ENCODE assay signal across 19 mouse cellular contexts in the genomic region with DNA sequence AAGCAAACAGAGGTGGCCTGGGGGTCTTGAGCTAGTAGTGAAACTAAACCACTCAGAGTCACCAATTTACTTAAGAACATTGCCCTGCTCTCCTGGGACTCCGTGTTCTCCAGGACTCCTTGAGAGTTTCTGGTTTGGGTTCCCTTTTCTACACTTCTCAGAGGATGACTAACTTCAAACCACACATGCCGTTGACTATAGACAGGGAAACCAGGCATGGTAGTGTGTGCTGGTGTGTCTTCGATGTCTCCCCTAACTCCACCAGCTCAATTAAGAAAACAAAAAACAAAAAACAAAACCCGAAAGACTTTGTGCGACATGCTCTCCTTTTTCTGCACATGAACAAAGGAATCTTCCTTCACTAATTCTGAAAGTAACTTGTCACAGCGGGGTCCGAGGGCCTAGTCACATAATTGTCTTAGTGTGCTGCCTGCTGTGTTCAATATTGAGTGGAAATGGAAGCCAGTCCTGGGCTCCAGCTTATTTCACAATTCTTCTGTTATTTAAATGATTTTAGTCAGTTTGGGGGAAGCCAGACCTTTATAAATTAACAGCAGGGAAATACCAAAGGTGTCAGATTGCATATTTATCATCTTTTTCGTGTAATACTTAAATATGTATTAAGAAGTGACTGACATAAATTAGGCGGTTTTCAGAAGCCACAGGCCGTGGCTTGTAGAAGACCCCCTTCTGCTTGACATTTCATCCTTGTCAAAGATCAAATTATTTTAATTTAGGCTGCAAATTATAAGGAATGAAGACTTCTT.
A peak's percentile ranks its signal among the peaks of the same experiment; 100 is the strongest.
DNase-seq lines count a peak whose midpoint lies in the region; ATAC-seq and TF ChIP-seq lines count a peak whose summit lies in the region.
"Had no signal": no experiment of that assay in that cellular context is flagged by ENCODE, and none has a peak within 500 bp of the region (broad histone marks: within the 10 kb centered on the region; RNA-seq: fewer than 3 reads in every experiment).

No protein-coding gene starts in this region.

- no peaks in the 10 kb centered on the region for H3K9me3 ChIP-seq in midbrain, embryonic 12.5 days
- H3K9me3 ChIP-seq in midbrain, postnatal 0 days (ENCODE audit: low read length), result no peaks in the 10 kb centered on the region
- H3K9me3 ChIP-seq in forebrain, embryonic 13.5 days (replicated peaks), result no peaks in the 10 kb centered on the region
- H3K9me3 ChIP-seq in hindbrain, embryonic 16.5 days (ENCODE audit: control insufficient read depth, low read length), result no peaks in the 10 kb centered on the region
- H3K9me3 ChIP-seq: neural tube, embryonic 12.5 days had no signal

- H3K36me3 ChIP-seq in midbrain, embryonic 12.5 days, result no peaks in the 10 kb centered on the region
- no peaks in the 10 kb centered on the region for H3K36me3 ChIP-seq in midbrain, postnatal 0 days (ENCODE audit: insufficient read depth, low read length)
- H3K36me3 ChIP-seq in forebrain, embryonic 13.5 days (ENCODE audit: poor library complexity, severe bottlenecking), result no peaks in the 10 kb centered on the region
- no peaks in the 10 kb centered on the region for H3K36me3 ChIP-seq in hindbrain, embryonic 16.5 days (ENCODE audit: control insufficient read depth, insufficient read depth, low read length)
- H3K36me3 ChIP-seq: neural tube, embryonic 12.5 days had no signal

- peaks cover 5% of the 10 kb centered on the region; the same call in 1 of the 2 replicates for H3K4me1 ChIP-seq in midbrain, embryonic 12.5 days
- H3K4me1 ChIP-seq in midbrain, postnatal 0 days (ENCODE audit: insufficient read depth, low read length), result no peaks in the 10 kb centered on the region
- H3K4me1 ChIP-seq in forebrain, embryonic 13.5 days, result peaks cover 10% of the 10 kb centered on the region; the same call in 1 of the 2 replicates
- H3K4me1 ChIP-seq in hindbrain, embryonic 16.5 days (ENCODE audit: control insufficient read depth, insufficient read depth, low read depth, low read length), result no peaks in the 10 kb centered on the region
- H3K4me1 ChIP-seq: neural tube, embryonic 12.5 days had no signal

- no peak for TF ChIP-seq CTCF in midbrain, postnatal 0 days (IDR thresholded peaks at IDR 0.05)

- no peaks in the 10 kb centered on the region for H3K27me3 ChIP-seq in midbrain, embryonic 12.5 days
- no peaks in the 10 kb centered on the region for H3K27me3 ChIP-seq in midbrain, postnatal 0 days (ENCODE audit: insufficient read depth, low read length)
- H3K27me3 ChIP-seq in forebrain, embryonic 13.5 days, result no peaks in the 10 kb centered on the region
- H3K27me3 ChIP-seq in hindbrain, embryonic 16.5 days (replicated peaks; ENCODE audit: control insufficient read depth, insufficient read depth, low read length), result no peaks in the 10 kb centered on the region; the same call in 1 of the 2 replicates
- H3K27me3 ChIP-seq: neural tube, embryonic 12.5 days had no signal

- WGBS in midbrain, embryonic 12.5 days, result 21% methylated on average over 10 of the region's 10 CpGs
- WGBS in midbrain, postnatal 0 days, result 17% methylated on average over 10 of the region's 10 CpGs
- WGBS in forebrain, embryonic 13.5 days, result 8% methylated on average over 10 of the region's 10 CpGs
- 20% methylated on average over 10 of the region's 10 CpGs for WGBS in hindbrain, embryonic 16.5 days

- no peak overlapping the region for H3K4me3 ChIP-seq in midbrain, embryonic 12.5 days
- H3K4me3 ChIP-seq in midbrain, postnatal 0 days (ENCODE audit: low read depth, low read length), result no peak overlapping the region
- no peak overlapping the region for H3K4me3 ChIP-seq in forebrain, embryonic 13.5 days
- no peak overlapping the region for H3K4me3 ChIP-seq in hindbrain, embryonic 16.5 days (ENCODE audit: low read length)
- H3K4me3 ChIP-seq: gastrocnemius, adult 2 months; heart, adult 2 months; neural tube, embryonic 12.5 days had no signal

- no peak overlapping the region for H3K27ac ChIP-seq in midbrain, embryonic 12.5 days (replicated peaks)
- H3K27ac ChIP-seq in midbrain, postnatal 0 days (ENCODE audit: low read depth, low read length), result no peak overlapping the region
- no peak overlapping the region for H3K27ac ChIP-seq in forebrain, embryonic 13.5 days
- H3K27ac ChIP-seq in hindbrain, embryonic 16.5 days (ENCODE audit: low read depth, low read length), result no peak overlapping the region
- H3K27ac ChIP-seq: gastrocnemius, adult 2 months; heart, adult 2 months; neural tube, embryonic 12.5 days had no signal

- H3K4me2 ChIP-seq in midbrain, embryonic 12.5 days (replicated peaks), result no peak overlapping the region
- H3K4me2 ChIP-seq in midbrain, postnatal 0 days (ENCODE audit: low read depth, low read length, poor library complexity, severe bottlenecking), result no peak overlapping the region
- H3K4me2 ChIP-seq in forebrain, embryonic 13.5 days, result no peak overlapping the region
- no peak overlapping the region for H3K4me2 ChIP-seq in hindbrain, embryonic 16.5 days (ENCODE audit: low read length)
- H3K4me2 ChIP-seq: neural tube, embryonic 12.5 days had no signal

- peak; percentile 74 for ATAC-seq in midbrain, embryonic 12.5 days (ENCODE audit: low FRiP score, low read depth)
- no peak for ATAC-seq in midbrain, postnatal 0 days (ENCODE audit: low FRiP score)
- ATAC-seq in forebrain, embryonic 13.5 days, result peak; percentile 85
- peak; percentile 61; the same call in 1 of the 2 replicates for ATAC-seq in hindbrain, embryonic 16.5 days
- ATAC-seq: lung, postnatal 0 days had no signal

- H3K9ac ChIP-seq in midbrain, embryonic 12.5 days (replicated peaks), result no peak overlapping the region
- H3K9ac ChIP-seq in midbrain, postnatal 0 days (replicated peaks; ENCODE audit: low read length, poor library complexity, severe bottlenecking), result no peak overlapping the region
- H3K9ac ChIP-seq in forebrain, embryonic 13.5 days, result no peak overlapping the region
- H3K9ac ChIP-seq in hindbrain, embryonic 16.5 days (ENCODE audit: low read depth, low read length), result no peak overlapping the region
- H3K9ac ChIP-seq: neural tube, embryonic 12.5 days had no signal

- DNase-seq in midbrain, postnatal 0 days (ENCODE audit: low spot score), result no peak
- DNase-seq in lung, postnatal 4 days, result no peak
- DNase-seq in adrenal gland, postnatal 4 days (ENCODE audit: low spot score in 2 of 2), result no peak
- no peak for DNase-seq in spleen, postnatal 10 days (ENCODE audit: low spot score in 2 of 2)
- DNase-seq: adrenal gland, postnatal 14 days; cerebellum, adult 11-12 months; cerebellum, postnatal 25 days; gastrocnemius, adult 2 months; heart, adult 2 months; heart, postnatal 36 days; kidney, adult 9 months; kidney, postnatal 25 days; left cerebral cortex, postnatal 4 days; liver had no signal
